Mouse (Mus musculus) left cerebral cortex, adult 9 months (tissue): ENCODE results near the gene Atf6b.

Experiments
- DNase-seq, 2 experiments: peaks; one replicate each; pipeline ENCODE4 v3.0.0; 2022; ENCODE audit warnings: low spot score in 2 of 2

The Atf6b gene

GRCm38 (mm10) chr17:34648141-34648890 is 1.4 kb downstream of the Atf6b start:
- DNase-seq = no peak

- no peak for DNase-seq
These were observed 2.3 kb downstream of the Atf6b start for GRCm38 (mm10) chr17:34649106-34649864.

GRCm38 (mm10) chr17:34650781-34651180 is 3.8 kb downstream of the Atf6b start:
- no peak for DNase-seq

GRCm38 (mm10) chr17:34651507-34652221 is 4.7 kb downstream of the Atf6b start:
- no peak for DNase-seq

- no peak for DNase-seq
These were observed 5.6 kb downstream of the Atf6b start for GRCm38 (mm10) chr17:34652546-34652945.

- DNase-seq = no peak
These were observed 6.0 kb downstream of the Atf6b start for GRCm38 (mm10) chr17:34652985-34653384.

GRCm38 (mm10) chr17:34653746-34654285 is 6.9 kb downstream of the Atf6b start:
- no peak for DNase-seq

GRCm38 (mm10) chr17:34654392-34654791 is 7.4 kb downstream of the Atf6b start:
- no peak for DNase-seq

- no peak for DNase-seq
These were observed 8.2 kb downstream of the Atf6b start for GRCm38 (mm10) chr17:34655160-34655559.

- DNase-seq = no peak
These were observed 8.6 kb downstream of the Atf6b start for GRCm38 (mm10) chr17:34655581-34655991.

GRCm38 (mm10) chr17:34656666-34657065 is 9.7 kb downstream of the Atf6b start:
- DNase-seq = no peak

- no peak for DNase-seq
These were observed 10.3 kb downstream of the Atf6b start for GRCm38 (mm10) chr17:34657271-34657670.

GRCm38 (mm10) chr17:34658145-34658544 is 11.2 kb downstream of the Atf6b start:
- no peak for DNase-seq

- DNase-seq = no peak
These were observed 11.6 kb downstream of the Atf6b start for GRCm38 (mm10) chr17:34658591-34658990.

- no peak for DNase-seq
These were observed 12.4 kb downstream of the Atf6b start for GRCm38 (mm10) chr17:34659181-34659896.

- no peak for DNase-seq
These were observed 12.9 kb downstream of the Atf6b start for GRCm38 (mm10) chr17:34659897-34660214.

GRCm38 (mm10) chr17:34660259-34660820 is 13.4 kb downstream of the Atf6b start:
- DNase-seq = no peak

- DNase-seq = no peak
These were observed 14.2 kb downstream of the Atf6b start for GRCm38 (mm10) chr17:34661121-34661591.

GRCm38 (mm10) chr17:34662468-34662867 is 15.5 kb downstream of the Atf6b start:
- no peak for DNase-seq

GRCm38 (mm10) chr17:34662978-34663377 is 16.0 kb downstream of the Atf6b start:
- no peak for DNase-seq

GRCm38 (mm10) chr17:34663558-34663957 is 16.6 kb downstream of the Atf6b start:
- no peak for DNase-seq
